Mouse (Mus musculus) cortical plate, adult 2 months (tissue): Measurements from ENCODE around the gene Agfg2. TPM values are rescaled to one million over a fixed set of nuclear protein-coding genes. Genes with fewer than 3 reads are reported as not detected.
"Not testable (repeated sequence)": the region's sequence is repeated elsewhere in the genome, so short reads cannot be mapped to it uniquely, and the experiment has no call there.

Experiments
- H3K27ac ChIP-seq: fragments of 200-500 bp; 2 replicates; pipeline ENCODE4 v1.5.1; 2012; ENCODE audit warnings: low read length, control low read depth, inconsistent platforms; ENCODE audit not compliant: insufficient read depth
- H3K4me1 ChIP-seq: fragments of 200-500 bp; 2 replicates; pipeline ENCODE4 v1.6.1; 2011; ENCODE audit warnings: low read length; ENCODE audit not compliant: control insufficient read depth, insufficient read depth
- H3K4me3 ChIP-seq: fragments of 200-500 bp; 2 replicates; pipeline ENCODE4 v1.5.1; 2011; ENCODE audit warnings: mild to moderate bottlenecking, low read length, control low read depth; ENCODE audit not compliant: insufficient read depth
- CTCF ChIP-seq: fragments of 200-500 bp; IDR thresholded peaks from 2 replicates; pipeline ENCODE4 v1.5.1; 2011; ENCODE audit warnings: mild to moderate bottlenecking, control low read depth, low read length; ENCODE audit not compliant: insufficient read depth; ENCODE audit errors: extremely low read depth
- POLR2A ChIP-seq: fragments of 200-500 bp; IDR thresholded peaks from 2 replicates; pipeline ENCODE4 v1.6.1; 2011; ENCODE audit warnings: mild to moderate bottlenecking, low read length, control low read depth; ENCODE audit not compliant: insufficient read depth; ENCODE audit errors: extremely low read depth
- polyA plus RNA-seq: library from polyadenylated mRNA; depleted of rRNA; stranded (reverse); fragments of >200 nt; gene quantifications from 2 replicates; pipeline ENCODE4 v1.2.3, GENCODE M21; 2012; rRNA removed

Agfg2 gene
- polyA plus RNA-seq, result 35.7 and 36.7 TPM in 2 replicates

GRCm38 (mm10) chr5:137684294-137685123 is at the start of gene Agfg2:
Agfg2 (minus strand) TSS chr5:137684726.
- TF ChIP-seq CTCF (no peak), POLR2A (peak; percentile 57)
- Histone ChIP-seq H3K4me1 (peaks cover 4% of the 10 kb centered on the region), H3K4me3 (peak within 1 kb of the TSS; percentile 53), H3K27ac (no peak within 1 kb of the TSS)

DNA sequence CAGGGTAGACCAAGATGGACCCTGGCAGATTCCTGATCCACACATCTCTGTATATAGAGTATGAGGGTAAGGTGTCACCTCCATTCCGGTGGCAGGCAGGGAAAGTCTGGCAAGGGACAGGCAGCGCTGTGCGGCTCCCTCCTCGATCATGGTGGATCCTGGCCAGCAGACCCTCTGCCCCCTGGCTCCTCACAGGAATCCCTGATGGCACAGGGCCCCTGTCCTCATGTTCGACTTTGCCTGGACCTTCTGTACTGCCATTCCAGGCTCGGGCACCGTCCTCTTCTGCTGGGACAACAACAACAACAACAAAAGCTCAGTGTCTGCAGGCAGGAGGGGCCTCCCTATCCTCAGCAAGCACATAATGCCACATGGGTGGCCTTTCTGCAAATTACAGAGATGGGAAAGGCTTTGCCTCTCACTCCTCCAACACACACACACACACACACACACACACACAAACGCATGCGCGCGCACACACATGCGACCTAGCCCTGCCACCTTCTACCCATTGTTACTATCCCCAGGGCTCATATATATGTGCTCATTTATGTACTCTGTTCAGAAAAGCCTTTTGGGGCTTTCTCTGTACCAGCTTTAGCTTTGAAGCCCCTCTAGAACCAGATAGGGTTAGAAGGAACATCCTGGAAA is 49.2 kb upstream of the Agfg2 start:
- Histone ChIP-seq H3K4me1 (peaks cover 7% of the 10 kb centered on the region), H3K4me3 (peak overlapping the region; percentile 14), H3K27ac (0 out of 2 replicates have a peak overlapping the region, but pooled peaks have one; percentile 8)
- TF ChIP-seq CTCF, result no peak
- TF ChIP-seq POLR2A, result no peak

GRCm38 (mm10) chr5:137726767-137727166 is 42.2 kb upstream of the Agfg2 start:
- no peaks in the 10 kb centered on the region for H3K4me1 ChIP-seq
- H3K4me3 ChIP-seq, result no peak overlapping the region
- TF ChIP-seq CTCF (no peak), POLR2A (no peak)
- H3K27ac ChIP-seq, result no peak overlapping the region

- no peak overlapping the region for H3K27ac ChIP-seq
- H3K4me1 ChIP-seq, result no peaks in the 10 kb centered on the region
- no peak for TF ChIP-seq POLR2A
- no peak for TF ChIP-seq CTCF
- H3K4me3 ChIP-seq, result no peak overlapping the region
Observed at GRCm38 (mm10) chr5:137723840-137724239, 39.3 kb upstream of the Agfg2 start.

DNA sequence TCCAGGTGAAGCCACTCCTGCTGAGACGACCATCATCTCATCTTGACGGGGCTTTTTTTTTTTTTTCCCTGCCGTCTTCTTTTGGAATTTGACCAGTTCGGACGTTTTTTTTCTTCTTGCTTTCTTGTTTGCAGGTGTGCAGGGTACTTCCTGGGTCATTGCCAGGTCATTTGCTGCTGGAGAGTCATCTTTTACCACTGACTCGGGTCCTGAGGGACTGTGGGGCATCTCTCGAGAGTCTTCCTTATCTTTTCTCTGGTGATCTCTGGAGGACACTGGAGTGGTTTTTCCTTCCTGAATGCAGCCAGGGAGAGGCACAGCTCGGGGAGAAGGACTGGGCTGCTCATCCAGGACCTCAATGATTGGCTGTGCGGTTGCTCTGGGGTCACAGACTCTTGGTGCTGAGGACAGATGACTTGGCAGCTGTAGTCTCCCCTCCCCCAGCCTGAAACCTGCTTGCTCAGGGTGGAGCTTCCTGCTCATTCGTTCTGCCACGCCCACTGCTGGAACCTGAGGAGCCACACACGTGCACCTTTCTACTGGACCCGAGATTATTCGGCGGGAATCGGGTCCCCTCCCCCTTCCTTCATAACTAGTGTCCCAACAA is 36.1 kb upstream of the Agfg2 start:
- H3K27ac ChIP-seq, H3K4me1 ChIP-seq, H3K4me3 ChIP-seq: not testable (repeated sequence)

GRCm38 (mm10) chr5:137719088-137719487 is 34.6 kb upstream of the Agfg2 start:
- no peak overlapping the region for H3K4me3 ChIP-seq
- TF ChIP-seq POLR2A (no peak), CTCF (no peak)
- H3K4me1 ChIP-seq, result no peaks in the 10 kb centered on the region
- H3K27ac ChIP-seq, result no peak overlapping the region

- H3K27ac ChIP-seq, result no peak overlapping the region
- TF ChIP-seq POLR2A, result no peak
- TF ChIP-seq CTCF, result no peak
- no peak overlapping the region for H3K4me3 ChIP-seq
- H3K4me1 ChIP-seq, result no peaks in the 10 kb centered on the region
Observed at GRCm38 (mm10) chr5:137718020-137718790, 33.7 kb upstream of the Agfg2 start.

DNA sequence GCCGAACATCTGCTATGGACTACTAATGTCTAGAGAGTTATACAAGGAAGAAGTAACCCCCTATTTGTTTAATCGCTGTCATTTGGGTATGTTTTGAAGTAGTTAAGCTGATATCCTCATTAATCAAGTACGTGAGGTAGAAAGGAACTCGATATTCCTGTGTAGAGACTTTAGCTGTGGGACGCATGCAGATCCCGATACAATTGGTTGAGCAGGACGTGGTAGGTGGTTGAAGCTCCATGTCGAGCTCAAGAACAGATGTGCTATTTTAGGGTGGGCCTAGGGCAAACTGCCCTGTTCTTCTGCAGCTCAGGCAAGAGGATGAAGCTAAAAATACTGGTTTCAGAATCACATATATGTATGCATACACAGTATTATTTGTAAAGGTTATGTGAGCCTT is 31.2 kb upstream of the Agfg2 start:
- Histone ChIP-seq H3K27ac (no peak overlapping the region), H3K4me1 (no peaks in the 10 kb centered on the region), H3K4me3 (no peak overlapping the region)
- TF ChIP-seq POLR2A, result no peak
- no peak for TF ChIP-seq CTCF

- TF ChIP-seq POLR2A (no peak), CTCF (no peak)
- no peaks in the 10 kb centered on the region for H3K4me1 ChIP-seq
- no peak overlapping the region for H3K27ac ChIP-seq
- no peak overlapping the region for H3K4me3 ChIP-seq
Observed at GRCm38 (mm10) chr5:137713454-137713853, 28.9 kb upstream of the Agfg2 start.
